Mouse (Mus musculus): ENCODE results near the gene Smyd3. TPM values are rescaled to one million over a fixed set of nuclear protein-coding genes. Genes with fewer than 3 reads are reported as not detected.

The Smyd3 gene
- polyA plus RNA-seq, 1 experiment from 2014 or later, result 30.6 TPM

- Histone ChIP-seq H3K4me1 (ENCODE audit: control insufficient read depth, insufficient read depth, low read length) (0 out of 2 replicates have a peak, but pooled peaks cover 3% of the 10 kb centered on the region), H3K27me3 (ENCODE audit: control insufficient read depth, insufficient read depth, low read depth, low read length) (no peaks in the 10 kb centered on the region), H3K27ac (ENCODE audit: low read length) (no peak overlapping the region), H3K4me3 (ENCODE audit: low read depth, low read length) (no peak overlapping the region), H3K36me3 (ENCODE audit: control insufficient read depth, insufficient read depth, low read length) (no peaks in the 10 kb centered on the region), H3K4me2 (ENCODE audit: low read length) (no peak overlapping the region), H3K9me3 (replicated peaks; ENCODE audit: control insufficient read depth, low read length, poor library complexity, severe bottlenecking) (no peaks in the 10 kb centered on the region), H3K9ac (ENCODE audit: low read depth, low read length) (no peak overlapping the region)
- no peak for ATAC-seq
- WGBS, result 90% methylated on average over 3 of the region's 3 CpGs
Measured at GRCm38 (mm10) chr1:179187171-179187570, 330.7 kb downstream of the Smyd3 start.

GRCm38 (mm10) chr1:179184631-179185030 is 333.2 kb downstream of the Smyd3 start:
- no peak for ATAC-seq
- no peak overlapping the region for H3K9ac ChIP-seq (ENCODE audit: low read depth, low read length)
- H3K4me3 ChIP-seq (ENCODE audit: low read depth, low read length), result no peak overlapping the region
- WGBS, result 88% methylated on average over 4 of the region's 4 CpGs
- no peak overlapping the region for H3K27ac ChIP-seq (ENCODE audit: low read length)
- H3K27me3 ChIP-seq (ENCODE audit: control insufficient read depth, insufficient read depth, low read depth, low read length), result no peaks in the 10 kb centered on the region
- no peaks in the 10 kb centered on the region for H3K9me3 ChIP-seq (replicated peaks; ENCODE audit: control insufficient read depth, low read length, poor library complexity, severe bottlenecking)
- H3K4me1 ChIP-seq (ENCODE audit: control insufficient read depth, insufficient read depth, low read length), result 0 out of 2 replicates have a peak, but pooled peaks cover 3% of the 10 kb centered on the region
- H3K4me2 ChIP-seq (ENCODE audit: low read length), result no peak overlapping the region
- no peaks in the 10 kb centered on the region for H3K36me3 ChIP-seq (ENCODE audit: control insufficient read depth, insufficient read depth, low read length)

- no peak overlapping the region for H3K9ac ChIP-seq (ENCODE audit: low read depth, low read length)
- 74% methylated on average over 6 of the region's 6 CpGs for WGBS
- H3K4me1 ChIP-seq (ENCODE audit: control insufficient read depth, insufficient read depth, low read length), result 0 out of 2 replicates have a peak, but pooled peaks cover 3% of the 10 kb centered on the region
- no peak overlapping the region for H3K27ac ChIP-seq (ENCODE audit: low read length)
- H3K4me2 ChIP-seq (ENCODE audit: low read length), result no peak overlapping the region
- no peaks in the 10 kb centered on the region for H3K27me3 ChIP-seq (ENCODE audit: control insufficient read depth, insufficient read depth, low read depth, low read length)
- H3K4me3 ChIP-seq (ENCODE audit: low read depth, low read length), result no peak overlapping the region
- H3K36me3 ChIP-seq (ENCODE audit: control insufficient read depth, insufficient read depth, low read length), result no peaks in the 10 kb centered on the region
- ATAC-seq, result no peak
- H3K9me3 ChIP-seq (replicated peaks; ENCODE audit: control insufficient read depth, low read length, poor library complexity, severe bottlenecking), result no peaks in the 10 kb centered on the region
Measured at GRCm38 (mm10) chr1:179183499-179183898, 334.3 kb downstream of the Smyd3 start.

GRCm38 (mm10) chr1:179180546-179180945 is 337.3 kb downstream of the Smyd3 start:
- 69% methylated on average over 3 of the region's 3 CpGs for WGBS
- no peak for ATAC-seq

GRCm38 (mm10) chr1:179176861-179177658 is 340.8 kb downstream of the Smyd3 start:
- Histone ChIP-seq H3K27me3 (ENCODE audit: control insufficient read depth, insufficient read depth, low read depth, low read length) (no peaks in the 10 kb centered on the region), H3K4me1 (ENCODE audit: control insufficient read depth, insufficient read depth, low read length) (peaks cover 4% of the 10 kb centered on the region; the same call in 1 of the 2 replicates), H3K36me3 (ENCODE audit: control insufficient read depth, insufficient read depth, low read length) (no peaks in the 10 kb centered on the region), H3K4me2 (ENCODE audit: low read length) (no peak overlapping the region), H3K9ac (ENCODE audit: low read depth, low read length) (no peak overlapping the region), H3K4me3 (ENCODE audit: low read depth, low read length) (no peak overlapping the region), H3K27ac (ENCODE audit: low read length) (no peak overlapping the region), H3K9me3 (replicated peaks; ENCODE audit: control insufficient read depth, low read length, poor library complexity, severe bottlenecking) (no peaks in the 10 kb centered on the region)
- 59% methylated on average over 14 of the region's 14 CpGs for WGBS
- ATAC-seq, result no peak

More at GRCm38 (mm10) chr1:179180546-179180945, 337.3 kb downstream of the Smyd3 start:
- Histone ChIP-seq H3K9ac (ENCODE audit: low read depth, low read length) (no peak overlapping the region), H3K4me1 (ENCODE audit: control insufficient read depth, insufficient read depth, low read length) (peaks cover 7% of the 10 kb centered on the region; the same call in 1 of the 2 replicates), H3K4me2 (ENCODE audit: low read length) (no peak overlapping the region), H3K27ac (ENCODE audit: low read length) (no peak overlapping the region), H3K27me3 (ENCODE audit: control insufficient read depth, insufficient read depth, low read depth, low read length) (no peaks in the 10 kb centered on the region), H3K9me3 (replicated peaks; ENCODE audit: control insufficient read depth, low read length, poor library complexity, severe bottlenecking) (no peaks in the 10 kb centered on the region), H3K36me3 (ENCODE audit: control insufficient read depth, insufficient read depth, low read length) (no peaks in the 10 kb centered on the region), H3K4me3 (ENCODE audit: low read depth, low read length) (no peak overlapping the region)

- H3K36me3 ChIP-seq (ENCODE audit: control insufficient read depth, insufficient read depth, low read length), result no peaks in the 10 kb centered on the region
- no peak overlapping the region for H3K9ac ChIP-seq (ENCODE audit: low read depth, low read length)
- H3K4me1 ChIP-seq (ENCODE audit: control insufficient read depth, insufficient read depth, low read length), result peaks cover 4% of the 10 kb centered on the region; the same call in 1 of the 2 replicates
- H3K9me3 ChIP-seq (replicated peaks; ENCODE audit: control insufficient read depth, low read length, poor library complexity, severe bottlenecking), result no peaks in the 10 kb centered on the region
- 71% methylated on average over 4 of the region's 4 CpGs for WGBS
- no peaks in the 10 kb centered on the region for H3K27me3 ChIP-seq (ENCODE audit: control insufficient read depth, insufficient read depth, low read depth, low read length)
- no peak overlapping the region for H3K4me2 ChIP-seq (ENCODE audit: low read length)
- no peak for ATAC-seq
- H3K4me3 ChIP-seq (ENCODE audit: low read depth, low read length), result no peak overlapping the region
- H3K27ac ChIP-seq (ENCODE audit: low read length), result no peak overlapping the region
Measured at GRCm38 (mm10) chr1:179174241-179174640, 343.6 kb downstream of the Smyd3 start.

GRCm38 (mm10) chr1:179170555-179170954 is 347.3 kb downstream of the Smyd3 start:
- Histone ChIP-seq H3K9me3 (replicated peaks; ENCODE audit: control insufficient read depth, low read length, poor library complexity, severe bottlenecking) (no peaks in the 10 kb centered on the region), H3K4me3 (ENCODE audit: low read depth, low read length) (no peak overlapping the region), H3K36me3 (ENCODE audit: control insufficient read depth, insufficient read depth, low read length) (no peaks in the 10 kb centered on the region), H3K27ac (ENCODE audit: low read length) (no peak overlapping the region), H3K9ac (ENCODE audit: low read depth, low read length) (no peak overlapping the region), H3K4me2 (ENCODE audit: low read length) (no peak overlapping the region), H3K27me3 (ENCODE audit: control insufficient read depth, insufficient read depth, low read depth, low read length) (no peaks in the 10 kb centered on the region), H3K4me1 (ENCODE audit: control insufficient read depth, insufficient read depth, low read length) (no peaks in the 10 kb centered on the region)
- ATAC-seq, result no peak
- 91% methylated on average over 8 of the region's 8 CpGs for WGBS

GRCm38 (mm10) chr1:179169749-179170148 is 348.1 kb downstream of the Smyd3 start:
- WGBS, result 79% methylated on average over 3 of the region's 3 CpGs
- no peaks in the 10 kb centered on the region for H3K36me3 ChIP-seq (ENCODE audit: control insufficient read depth, insufficient read depth, low read length)

GRCm38 (mm10) chr1:179169161-179169560 is 348.7 kb downstream of the Smyd3 start:
- no peak for ATAC-seq
- Histone ChIP-seq H3K36me3 (ENCODE audit: control insufficient read depth, insufficient read depth, low read length) (no peaks in the 10 kb centered on the region), H3K4me3 (ENCODE audit: low read depth, low read length) (no peak overlapping the region), H3K4me1 (ENCODE audit: control insufficient read depth, insufficient read depth, low read length) (no peaks in the 10 kb centered on the region), H3K9ac (ENCODE audit: low read depth, low read length) (no peak overlapping the region), H3K27ac (ENCODE audit: low read length) (no peak overlapping the region), H3K4me2 (ENCODE audit: low read length) (no peak overlapping the region), H3K27me3 (ENCODE audit: control insufficient read depth, insufficient read depth, low read depth, low read length) (no peaks in the 10 kb centered on the region), H3K9me3 (replicated peaks; ENCODE audit: control insufficient read depth, low read length, poor library complexity, severe bottlenecking) (no peaks in the 10 kb centered on the region)
- WGBS, result 83% methylated on average over 10 of the region's 10 CpGs

More at GRCm38 (mm10) chr1:179169749-179170148, 348.1 kb downstream of the Smyd3 start:
- Histone ChIP-seq H3K27ac (ENCODE audit: low read length) (no peak overlapping the region), H3K9me3 (replicated peaks; ENCODE audit: control insufficient read depth, low read length, poor library complexity, severe bottlenecking) (no peaks in the 10 kb centered on the region), H3K4me1 (ENCODE audit: control insufficient read depth, insufficient read depth, low read length) (no peaks in the 10 kb centered on the region), H3K9ac (ENCODE audit: low read depth, low read length) (no peak overlapping the region), H3K4me2 (ENCODE audit: low read length) (no peak overlapping the region), H3K27me3 (ENCODE audit: control insufficient read depth, insufficient read depth, low read depth, low read length) (no peaks in the 10 kb centered on the region), H3K4me3 (ENCODE audit: low read depth, low read length) (no peak overlapping the region)
- ATAC-seq, result no peak

Measured in midbrain, embryonic 16.5 days (tissue).